Mouse (Mus musculus): ENCODE measurements around the gene Clic1. TPM values are rescaled to one million over a fixed set of nuclear protein-coding genes. Genes with fewer than 3 reads are reported as not detected.
"Not testable (repeated sequence)": the region's sequence is repeated elsewhere in the genome, so short reads cannot be mapped to it uniquely, and the experiment has no call there.

The Clic1 gene
- polyA plus RNA-seq, 1 experiment from 2014 or later: 45.6 TPM

- 98% methylated on average over 4 of the region's 5 CpGs for WGBS
- H3K4me2 ChIP-seq (replicated peaks; ENCODE audit: low read depth, low read length); H3K4me1 ChIP-seq (replicated peaks; ENCODE audit: control insufficient read depth, insufficient read depth, low read length); H3K9me3 ChIP-seq (ENCODE audit: control insufficient read depth, low read length); H3K9ac ChIP-seq (ENCODE audit: low read depth, low read length); H3K27ac ChIP-seq (ENCODE audit: low read depth, low read length); H3K4me3 ChIP-seq (ENCODE audit: low read depth, low read length); ATAC-seq (ENCODE audit: low FRiP score); H3K27me3 ChIP-seq (ENCODE audit: control insufficient read depth, insufficient read depth, low read length); DNase-seq (ENCODE audit: low spot score): not testable (repeated sequence)
- H3K36me3 ChIP-seq (ENCODE audit: control insufficient read depth, insufficient read depth, low read length): peaks cover 19% of the 10 kb centered on the region
Observed at GRCm38 (mm10) chr17:35005902-35006301, 43.9 kb upstream of the Clic1 start.

- no peak overlapping the region for H3K4me3 ChIP-seq (ENCODE audit: low read depth, low read length)
- no peaks in the 10 kb centered on the region for H3K9me3 ChIP-seq (ENCODE audit: control insufficient read depth, low read length)
- 96% methylated on average over 7 of the region's 7 CpGs for WGBS
- no peaks in the 10 kb centered on the region for H3K27me3 ChIP-seq (ENCODE audit: control insufficient read depth, insufficient read depth, low read length)
- no peak for ATAC-seq (ENCODE audit: low FRiP score)
- peaks cover 30% of the 10 kb centered on the region for H3K36me3 ChIP-seq (ENCODE audit: control insufficient read depth, insufficient read depth, low read length)
- no peak for DNase-seq (ENCODE audit: low spot score)
- peaks cover 2% of the 10 kb centered on the region; the same call in 1 of the 2 replicates for H3K4me1 ChIP-seq (replicated peaks; ENCODE audit: control insufficient read depth, insufficient read depth, low read length)
- no peak overlapping the region for H3K4me2 ChIP-seq (replicated peaks; ENCODE audit: low read depth, low read length)
- no peak overlapping the region for H3K27ac ChIP-seq (ENCODE audit: low read depth, low read length)
- no peak overlapping the region for H3K9ac ChIP-seq (ENCODE audit: low read depth, low read length)
Observed at GRCm38 (mm10) chr17:35007387-35007991, 42.3 kb upstream of the Clic1 start.

GRCm38 (mm10) chr17:35009586-35009985 is 40.2 kb upstream of the Clic1 start:
- Histone ChIP-seq H3K9me3 (ENCODE audit: control insufficient read depth, low read length) (no peaks in the 10 kb centered on the region), H3K4me2 (replicated peaks; ENCODE audit: low read depth, low read length) (no peak overlapping the region), H3K4me3 (ENCODE audit: low read depth, low read length) (no peak overlapping the region), H3K27ac (ENCODE audit: low read depth, low read length) (no peak overlapping the region), H3K27me3 (ENCODE audit: control insufficient read depth, insufficient read depth, low read length) (no peaks in the 10 kb centered on the region), H3K9ac (ENCODE audit: low read depth, low read length) (no peak overlapping the region), H3K4me1 (replicated peaks; ENCODE audit: control insufficient read depth, insufficient read depth, low read length) (no peaks in the 10 kb centered on the region), H3K36me3 (ENCODE audit: control insufficient read depth, insufficient read depth, low read length) (peaks cover 35% of the 10 kb centered on the region)
- ATAC-seq (ENCODE audit: low FRiP score) (no peak), DNase-seq (ENCODE audit: low spot score) (no peak)
- 79% methylated on average over 7 of the region's 7 CpGs for WGBS

GRCm38 (mm10) chr17:35011440-35011839 is 38.3 kb upstream of the Clic1 start:
- DNase-seq (ENCODE audit: low spot score) (no peak), ATAC-seq (ENCODE audit: low FRiP score) (no peak)
- 91% methylated on average over 8 of the region's 8 CpGs for WGBS

GRCm38 (mm10) chr17:35012430-35012829 is 37.3 kb upstream of the Clic1 start:
- H3K36me3 ChIP-seq (ENCODE audit: control insufficient read depth, insufficient read depth, low read length): peaks cover 37% of the 10 kb centered on the region
- H3K4me2 ChIP-seq (replicated peaks; ENCODE audit: low read depth, low read length): no peak overlapping the region
- no peak overlapping the region for H3K27ac ChIP-seq (ENCODE audit: low read depth, low read length)
- H3K27me3 ChIP-seq (ENCODE audit: control insufficient read depth, insufficient read depth, low read length): no peaks in the 10 kb centered on the region
- H3K4me3 ChIP-seq (ENCODE audit: low read depth, low read length): no peak overlapping the region
- no peak for ATAC-seq (ENCODE audit: low FRiP score)
- no peaks in the 10 kb centered on the region for H3K4me1 ChIP-seq (replicated peaks; ENCODE audit: control insufficient read depth, insufficient read depth, low read length)
- 86% methylated on average over 13 of the region's 13 CpGs for WGBS
- no peak for DNase-seq (ENCODE audit: low spot score)
- H3K9me3 ChIP-seq (ENCODE audit: control insufficient read depth, low read length): no peaks in the 10 kb centered on the region
- no peak overlapping the region for H3K9ac ChIP-seq (ENCODE audit: low read depth, low read length)

More at GRCm38 (mm10) chr17:35011440-35011839, 38.3 kb upstream of the Clic1 start:
- Histone ChIP-seq H3K36me3 (ENCODE audit: control insufficient read depth, insufficient read depth, low read length) (peaks cover 37% of the 10 kb centered on the region), H3K27me3 (ENCODE audit: control insufficient read depth, insufficient read depth, low read length) (no peaks in the 10 kb centered on the region), H3K4me1 (replicated peaks; ENCODE audit: control insufficient read depth, insufficient read depth, low read length) (no peaks in the 10 kb centered on the region), H3K4me3 (ENCODE audit: low read depth, low read length) (no peak overlapping the region), H3K9ac (ENCODE audit: low read depth, low read length) (no peak overlapping the region), H3K9me3 (ENCODE audit: control insufficient read depth, low read length) (no peaks in the 10 kb centered on the region), H3K4me2 (replicated peaks; ENCODE audit: low read depth, low read length) (no peak overlapping the region), H3K27ac (ENCODE audit: low read depth, low read length) (no peak overlapping the region)

- Histone ChIP-seq H3K4me1 (replicated peaks; ENCODE audit: control insufficient read depth, insufficient read depth, low read length) (no peaks in the 10 kb centered on the region), H3K9me3 (ENCODE audit: control insufficient read depth, low read length) (no peaks in the 10 kb centered on the region), H3K27ac (ENCODE audit: low read depth, low read length) (no peak overlapping the region), H3K27me3 (ENCODE audit: control insufficient read depth, insufficient read depth, low read length) (no peaks in the 10 kb centered on the region), H3K4me3 (ENCODE audit: low read depth, low read length) (no peak overlapping the region), H3K9ac (ENCODE audit: low read depth, low read length) (no peak overlapping the region), H3K36me3 (ENCODE audit: control insufficient read depth, insufficient read depth, low read length) (peaks cover 37% of the 10 kb centered on the region), H3K4me2 (replicated peaks; ENCODE audit: low read depth, low read length) (no peak overlapping the region)
- ATAC-seq (ENCODE audit: low FRiP score): no peak
- 85% methylated on average over 6 of the region's 6 CpGs for WGBS
- no peak for DNase-seq (ENCODE audit: low spot score)
Observed at GRCm38 (mm10) chr17:35013221-35013620, 36.5 kb upstream of the Clic1 start.

- Histone ChIP-seq H3K4me3 (ENCODE audit: low read depth, low read length) (no peak overlapping the region), H3K4me1 (replicated peaks; ENCODE audit: control insufficient read depth, insufficient read depth, low read length) (no peaks in the 10 kb centered on the region), H3K4me2 (replicated peaks; ENCODE audit: low read depth, low read length) (no peak overlapping the region), H3K9me3 (ENCODE audit: control insufficient read depth, low read length) (no peaks in the 10 kb centered on the region), H3K36me3 (ENCODE audit: control insufficient read depth, insufficient read depth, low read length) (peaks cover 34% of the 10 kb centered on the region), H3K9ac (ENCODE audit: low read depth, low read length) (no peak overlapping the region), H3K27me3 (ENCODE audit: control insufficient read depth, insufficient read depth, low read length) (no peaks in the 10 kb centered on the region), H3K27ac (ENCODE audit: low read depth, low read length) (no peak overlapping the region)
- ATAC-seq (ENCODE audit: low FRiP score) (no peak), DNase-seq (ENCODE audit: low spot score) (no peak)
- WGBS: 90% methylated on average over 16 of the region's 16 CpGs
Observed at GRCm38 (mm10) chr17:35015296-35015695, 34.5 kb upstream of the Clic1 start.

GRCm38 (mm10) chr17:35016376-35016775 is 33.4 kb upstream of the Clic1 start, which contains the start of gene Vwa7:
Gene Vwa7 (plus strand): TSS chr17:35016579.
- Histone ChIP-seq H3K27me3 (ENCODE audit: control insufficient read depth, insufficient read depth, low read length) (no peaks in the 10 kb centered on the region), H3K4me3 (ENCODE audit: low read depth, low read length) (no peak within 1 kb of the TSS), H3K4me2 (replicated peaks; ENCODE audit: low read depth, low read length) (no peak within 1 kb of the TSS), H3K9ac (ENCODE audit: low read depth, low read length) (no peak within 1 kb of the TSS), H3K4me1 (replicated peaks; ENCODE audit: control insufficient read depth, insufficient read depth, low read length) (peaks cover under 1% of the 10 kb centered on the region; the same call in 1 of the 2 replicates), H3K36me3 (ENCODE audit: control insufficient read depth, insufficient read depth, low read length) (peaks cover 25% of the 10 kb centered on the region; the same call in 1 of the 2 replicates), H3K9me3 (ENCODE audit: control insufficient read depth, low read length) (no peaks in the 10 kb centered on the region), H3K27ac (ENCODE audit: low read depth, low read length) (no peak within 1 kb of the TSS)
- ATAC-seq (ENCODE audit: low FRiP score) (no peak), DNase-seq (ENCODE audit: low spot score) (no peak)
- WGBS: 85% methylated on average over 12 of the region's 12 CpGs
